Mouse (Mus musculus): ENCODE results near the gene H1foo. TPM values are rescaled to one million over a fixed set of nuclear protein-coding genes. Genes with fewer than 3 reads are reported as not detected.

H1foo gene
- polyA plus RNA-seq, 1 experiment from 2014 or later, result not detected

GRCm38 (mm10) chr6:115973881-115974662 is 29.3 kb downstream of the H1foo start:
- Histone ChIP-seq H3K79me2 (ENCODE audit: inconsistent target) (peaks cover 49% of the 10 kb centered on the region; the same call in 1 of the 2 replicates), H3K36me3 (ENCODE audit: inconsistent target) (peaks cover 24% of the 10 kb centered on the region), H3K27ac (peak overlapping the region; percentile 69), H3K4me3 (ENCODE audit: inconsistent target) (no peak overlapping the region)
- WGBS (ENCODE audit: missing documents), result 89% methylated on average over 16 of the region's 16 CpGs

GRCm38 (mm10) chr6:115975606-115976005 is 30.9 kb downstream of the H1foo start:
- 53% methylated on average over 8 of the region's 8 CpGs for WGBS (ENCODE audit: missing documents)

GRCm38 (mm10) chr6:115977810-115978209 is 33.1 kb downstream of the H1foo start:
- Histone ChIP-seq H3K79me2 (ENCODE audit: inconsistent target) (peaks cover 87% of the 10 kb centered on the region), H3K36me3 (ENCODE audit: inconsistent target) (peaks cover 31% of the 10 kb centered on the region), H3K4me3 (ENCODE audit: inconsistent target) (no peak overlapping the region), H3K27ac (no peak overlapping the region)
- 87% methylated on average over 14 of the region's 15 CpGs for WGBS (ENCODE audit: missing documents)

More at GRCm38 (mm10) chr6:115975606-115976005, 30.9 kb downstream of the H1foo start:
- Histone ChIP-seq H3K4me3 (ENCODE audit: inconsistent target) (no peak overlapping the region), H3K79me2 (ENCODE audit: inconsistent target) (peaks cover 65% of the 10 kb centered on the region; the same call in 1 of the 2 replicates), H3K27ac (peak overlapping the region; percentile 51), H3K36me3 (ENCODE audit: inconsistent target) (peaks cover 31% of the 10 kb centered on the region)

- WGBS (ENCODE audit: missing documents), result 91% methylated on average over 8 of the region's 8 CpGs
- Histone ChIP-seq H3K4me3 (ENCODE audit: inconsistent target) (no peak overlapping the region), H3K36me3 (ENCODE audit: inconsistent target) (peaks cover 31% of the 10 kb centered on the region), H3K27ac (no peak overlapping the region), H3K79me2 (ENCODE audit: inconsistent target) (peaks cover 95% of the 10 kb centered on the region)
Observed at GRCm38 (mm10) chr6:115978596-115978995, 33.9 kb downstream of the H1foo start.

- peaks cover 23% of the 10 kb centered on the region for H3K36me3 ChIP-seq (ENCODE audit: inconsistent target)
- WGBS (ENCODE audit: missing documents), result 95% methylated on average over 7 of the region's 7 CpGs
- peaks cover 100% of the 10 kb centered on the region for H3K79me2 ChIP-seq (ENCODE audit: inconsistent target)
- no peak overlapping the region for H3K4me3 ChIP-seq (ENCODE audit: inconsistent target)
- H3K27ac ChIP-seq, result no peak overlapping the region
Observed at GRCm38 (mm10) chr6:115982889-115983288, 38.2 kb downstream of the H1foo start.

- Histone ChIP-seq H3K36me3 (ENCODE audit: inconsistent target) (peaks cover 19% of the 10 kb centered on the region), H3K4me3 (ENCODE audit: inconsistent target) (no peak overlapping the region), H3K27ac (no peak overlapping the region), H3K79me2 (ENCODE audit: inconsistent target) (peaks cover 100% of the 10 kb centered on the region)
- WGBS (ENCODE audit: missing documents), result 89% methylated on average over 10 of the region's 12 CpGs
Observed at GRCm38 (mm10) chr6:115983306-115984038, 38.7 kb downstream of the H1foo start.

GRCm38 (mm10) chr6:115984580-115984979 is 39.8 kb downstream of the H1foo start:
- H3K79me2 ChIP-seq (ENCODE audit: inconsistent target), result peaks cover 100% of the 10 kb centered on the region
- H3K4me3 ChIP-seq (ENCODE audit: inconsistent target), result no peak overlapping the region
- WGBS (ENCODE audit: missing documents), result 91% methylated on average over 7 of the region's 7 CpGs
- H3K36me3 ChIP-seq (ENCODE audit: inconsistent target), result peaks cover 8% of the 10 kb centered on the region
- no peak overlapping the region for H3K27ac ChIP-seq

GRCm38 (mm10) chr6:115985622-115986021 is 40.9 kb downstream of the H1foo start:
- no peaks in the 10 kb centered on the region for H3K36me3 ChIP-seq (ENCODE audit: inconsistent target)
- H3K4me3 ChIP-seq (ENCODE audit: inconsistent target), result no peak overlapping the region
- WGBS (ENCODE audit: missing documents), result 95% methylated on average over 9 of the region's 9 CpGs
- H3K79me2 ChIP-seq (ENCODE audit: inconsistent target), result peaks cover 100% of the 10 kb centered on the region
- H3K27ac ChIP-seq, result no peak overlapping the region

GRCm38 (mm10) chr6:115986472-115987095 is 41.8 kb downstream of the H1foo start:
- H3K79me2 ChIP-seq (ENCODE audit: inconsistent target), result peaks cover 100% of the 10 kb centered on the region
- no peaks in the 10 kb centered on the region for H3K36me3 ChIP-seq (ENCODE audit: inconsistent target)
- 65% methylated on average over 12 of the region's 12 CpGs for WGBS (ENCODE audit: missing documents)
- no peak overlapping the region for H3K4me3 ChIP-seq (ENCODE audit: inconsistent target)
- H3K27ac ChIP-seq, result no peak overlapping the region

- Histone ChIP-seq H3K79me2 (ENCODE audit: inconsistent target) (peaks cover 100% of the 10 kb centered on the region), H3K4me3 (ENCODE audit: inconsistent target) (no peak overlapping the region), H3K27ac (no peak overlapping the region), H3K36me3 (ENCODE audit: inconsistent target) (no peaks in the 10 kb centered on the region)
- 35% methylated on average over 9 of the region's 9 CpGs for WGBS (ENCODE audit: missing documents)
Observed at GRCm38 (mm10) chr6:115987096-115987747, 42.5 kb downstream of the H1foo start.

- Histone ChIP-seq H3K79me2 (ENCODE audit: inconsistent target) (peaks cover 98% of the 10 kb centered on the region), H3K27ac (0 out of 2 replicates have a peak overlapping the region, but pooled peaks have one; percentile 8), H3K4me3 (ENCODE audit: inconsistent target) (no peak overlapping the region), H3K36me3 (ENCODE audit: inconsistent target) (no peaks in the 10 kb centered on the region)
- 92% methylated on average over 5 of the region's 5 CpGs for WGBS (ENCODE audit: missing documents)
Observed at GRCm38 (mm10) chr6:115989032-115989431, 44.3 kb downstream of the H1foo start.

- Histone ChIP-seq H3K79me2 (ENCODE audit: inconsistent target) (peaks cover 93% of the 10 kb centered on the region), H3K27ac (0 out of 2 replicates have a peak overlapping the region, but pooled peaks have one; percentile 8)
Observed at GRCm38 (mm10) chr6:115989607-115990006, 44.9 kb downstream of the H1foo start.

GRCm38 (mm10) chr6:115990056-115990455 is 45.3 kb downstream of the H1foo start:
- Histone ChIP-seq H3K27ac (no peak overlapping the region), H3K79me2 (ENCODE audit: inconsistent target) (peaks cover 89% of the 10 kb centered on the region), H3K4me3 (ENCODE audit: inconsistent target) (no peak overlapping the region), H3K36me3 (ENCODE audit: inconsistent target) (no peaks in the 10 kb centered on the region)
- WGBS (ENCODE audit: missing documents), result 92% methylated on average over 2 of the region's 3 CpGs

More at GRCm38 (mm10) chr6:115989607-115990006, 44.9 kb downstream of the H1foo start:
- H3K4me3 ChIP-seq (ENCODE audit: inconsistent target), result no peak overlapping the region
- WGBS (ENCODE audit: missing documents), result 98% methylated on average over 4 of the region's 4 CpGs
- H3K36me3 ChIP-seq (ENCODE audit: inconsistent target), result no peaks in the 10 kb centered on the region

GRCm38 (mm10) chr6:115990479-115990878 is 45.7 kb downstream of the H1foo start:
- Histone ChIP-seq H3K36me3 (ENCODE audit: inconsistent target) (no peaks in the 10 kb centered on the region), H3K79me2 (ENCODE audit: inconsistent target) (peaks cover 85% of the 10 kb centered on the region), H3K27ac (no peak overlapping the region), H3K4me3 (ENCODE audit: inconsistent target) (no peak overlapping the region; the same call in 1 of the 2 replicates)
- 98% methylated on average over 9 of the region's 9 CpGs for WGBS (ENCODE audit: missing documents)
